Mouse (Mus musculus) lung, adult 2 months (tissue): ENCODE measurements around the gene Frmd8.

Experiments used
- CTCF ChIP-seq: fragments of 200-500 bp; IDR thresholded peaks from 2 replicates; pipeline ENCODE4 v1.5.1; 2011; ENCODE audit warnings: mild to moderate bottlenecking, low read length, control low read depth; ENCODE audit not compliant: insufficient read depth
- POLR2A ChIP-seq: fragments of 200-500 bp; IDR thresholded peaks from 2 replicates; pipeline ENCODE4 v1.6.1; 2011; ENCODE audit warnings: low read depth, mild to moderate bottlenecking, control low read depth, low read length, borderline replicate concordance; ENCODE audit errors: extremely low read depth

GRCm38 (mm10) chr19:5891521-5892258 is 16.6 kb upstream of the Frmd8 start:
- TF ChIP-seq CTCF (no peak), POLR2A (no peak)
